Mouse (Mus musculus) spleen, adult 2 months (tissue): Measurements from ENCODE around the gene Hoxa13.

Experiments used
- CTCF ChIP-seq: fragments of 200-500 bp; IDR thresholded peaks from 2 replicates; pipeline ENCODE4 v1.5.1; 2011; ENCODE audit warnings: mild to moderate bottlenecking, inconsistent platforms; ENCODE audit not compliant: insufficient read depth, insufficient read length, insufficient replicate concordance; ENCODE audit errors: extremely low read depth
- POLR2A ChIP-seq: fragments of 200-500 bp; IDR thresholded peaks from 2 replicates; pipeline ENCODE4 v1.6.1; 2011; ENCODE audit warnings: low read depth, low read length, inconsistent platforms

GRCm38 (mm10) chr6:52220865-52221310, 39.8 kb downstream of the Hoxa13 start:
- TF ChIP-seq CTCF, result no peak
- no peak for TF ChIP-seq POLR2A
